Mouse (Mus musculus) ES-CJ7 (cell line): Measurements from ENCODE around the gene Arhgef33.
A peak's percentile ranks its signal among the peaks of the same experiment; 100 is the strongest.
"Not testable (repeated sequence)": the region's sequence is repeated elsewhere in the genome, so short reads cannot be mapped to it uniquely, and the experiment has no call there.

Source experiments
- DNase-seq: peaks from one replicate; pipeline ENCODE4 v3.0.0; 2011; ENCODE audit warnings: low read depth, low spot score

Arhgef33 gene

DNA sequence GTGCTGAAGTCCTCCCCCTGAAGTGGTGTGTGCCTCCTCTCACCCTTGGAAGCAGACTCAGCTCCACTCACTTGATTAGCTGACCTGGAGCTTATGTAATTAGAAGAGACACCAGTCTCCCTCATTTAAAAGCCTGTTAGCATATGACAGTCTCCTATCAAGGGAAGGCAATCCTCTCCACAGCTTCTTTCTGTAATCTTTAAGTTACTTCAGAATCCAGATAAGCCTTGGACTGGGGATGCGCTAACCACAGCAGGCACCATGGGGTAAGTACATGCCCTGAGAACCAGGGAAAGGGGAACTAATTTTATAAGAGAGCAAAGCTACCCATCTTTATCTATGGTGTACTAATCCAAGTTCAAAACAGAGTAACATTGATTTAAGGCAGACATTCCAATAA lies at the start of gene Arhgef33:
Gene Arhgef33, plus strand, starts transcription at position 157 of the 400 bp plus-strand sequence.
- DNase-seq: no peak

DNA sequence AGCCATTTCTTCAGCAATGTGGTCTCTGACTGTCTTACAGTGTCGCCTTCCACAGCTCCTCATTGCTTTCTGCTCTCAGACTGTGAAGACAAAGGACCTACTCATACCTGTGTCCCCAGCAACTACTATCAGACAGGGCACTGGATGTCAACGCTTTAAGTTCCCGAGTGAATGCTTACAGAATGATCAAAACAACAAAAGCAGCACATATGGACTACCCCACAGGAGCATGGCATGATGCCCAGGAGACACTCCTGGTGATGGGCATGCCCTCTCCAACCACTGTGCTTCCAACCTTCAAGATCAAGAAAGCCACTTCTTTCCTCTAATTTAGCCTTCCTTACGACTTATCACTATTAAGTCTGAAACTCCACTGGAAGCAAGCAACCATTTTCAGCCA lies 40.1 kb upstream of the Arhgef33 start:
- no peak for DNase-seq

DNA sequence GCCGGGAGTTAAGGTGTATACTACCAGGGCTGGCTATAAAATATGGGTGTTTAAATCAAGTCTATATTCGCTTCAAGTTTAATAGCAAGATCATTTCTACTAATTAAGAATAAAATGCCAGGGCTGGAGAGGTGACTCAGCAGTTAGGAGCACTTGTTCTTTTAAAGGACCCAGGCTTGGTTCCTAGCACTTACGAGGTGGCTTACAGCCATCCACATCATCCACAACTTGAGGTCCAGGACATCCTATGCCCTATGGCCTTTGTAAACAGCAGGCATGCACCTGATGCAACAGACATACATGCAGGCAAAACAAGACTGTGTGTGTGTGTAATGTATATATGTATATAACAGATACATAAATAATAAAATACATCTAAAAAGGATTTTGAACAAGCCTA lies 39.1 kb upstream of the Arhgef33 start:
- no peak for DNase-seq

DNA sequence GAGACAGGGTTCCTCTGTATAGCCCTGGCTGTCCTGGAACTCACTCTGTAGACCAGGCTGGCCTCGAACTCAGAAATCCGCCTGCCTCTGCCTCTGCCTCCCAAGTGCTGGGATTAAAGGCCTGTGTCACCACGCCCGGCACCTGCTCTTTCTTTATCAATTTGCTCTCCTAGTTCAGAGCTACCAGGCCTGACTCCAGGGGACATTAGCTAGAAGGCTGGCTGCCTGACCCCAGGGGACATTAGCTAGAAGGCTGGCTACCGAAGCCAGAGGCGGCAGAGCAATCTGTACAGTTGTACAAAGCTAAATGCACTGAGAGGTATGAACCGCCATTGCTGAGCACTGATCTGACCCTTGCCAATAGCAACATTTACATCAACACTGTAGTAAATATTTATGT lies 36.6 kb upstream of the Arhgef33 start:
- DNase-seq: not testable (repeated sequence)

DNA sequence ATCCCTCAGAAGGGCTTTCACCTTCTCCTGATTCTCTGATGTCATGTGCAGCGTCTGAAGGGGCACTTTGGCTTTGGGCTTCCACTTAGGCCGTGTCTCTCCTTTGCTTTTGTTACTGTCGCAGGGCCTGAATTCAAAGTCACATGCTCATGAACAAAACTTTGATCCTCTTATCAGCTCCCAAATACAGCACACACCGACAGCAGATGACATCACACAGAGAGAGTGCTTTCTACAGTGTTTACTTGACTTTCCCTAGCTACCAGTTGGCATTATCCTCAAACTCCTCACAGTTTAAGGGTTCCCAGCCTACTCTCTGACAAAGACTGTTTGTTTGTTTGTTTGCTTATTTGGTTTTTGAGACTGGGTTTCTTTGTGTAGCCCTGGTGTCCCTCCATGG lies 29.0 kb upstream of the Arhgef33 start:
- DNase-seq: no peak

DNA sequence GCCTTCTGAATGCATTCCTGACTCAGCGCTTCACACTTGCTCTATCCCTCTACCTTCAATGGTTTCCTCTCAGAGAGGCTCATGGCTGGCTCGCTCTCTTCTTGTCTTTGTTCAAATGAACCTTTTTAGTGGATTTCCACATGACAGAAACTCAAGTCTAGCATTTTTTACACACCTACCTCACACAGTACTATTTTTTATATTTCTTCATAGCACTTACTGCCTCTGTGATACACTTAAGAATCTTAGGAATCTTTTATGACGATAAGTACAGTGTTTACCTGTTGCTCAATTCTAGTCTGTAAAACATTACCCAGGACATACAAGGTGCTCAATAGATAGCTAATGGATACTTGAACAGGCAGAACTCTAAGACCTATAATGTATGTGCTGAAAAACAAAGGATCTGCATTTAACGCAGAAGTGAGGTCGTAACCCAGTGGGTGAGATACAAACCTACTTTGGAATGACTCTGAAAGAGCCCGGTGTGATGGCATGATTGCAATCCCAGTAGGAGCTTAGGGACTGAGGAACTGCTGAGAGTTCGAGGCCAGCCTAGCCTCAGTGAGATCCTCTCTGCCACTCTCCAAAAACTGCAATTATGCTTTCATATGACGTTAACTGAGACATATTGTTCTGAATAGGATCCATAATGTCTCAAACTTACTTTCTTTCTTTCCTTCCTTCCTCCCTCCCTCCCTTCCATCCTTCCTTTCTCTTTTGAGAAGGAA lies 27.7 kb upstream of the Arhgef33 start:
- no peak for DNase-seq

DNA sequence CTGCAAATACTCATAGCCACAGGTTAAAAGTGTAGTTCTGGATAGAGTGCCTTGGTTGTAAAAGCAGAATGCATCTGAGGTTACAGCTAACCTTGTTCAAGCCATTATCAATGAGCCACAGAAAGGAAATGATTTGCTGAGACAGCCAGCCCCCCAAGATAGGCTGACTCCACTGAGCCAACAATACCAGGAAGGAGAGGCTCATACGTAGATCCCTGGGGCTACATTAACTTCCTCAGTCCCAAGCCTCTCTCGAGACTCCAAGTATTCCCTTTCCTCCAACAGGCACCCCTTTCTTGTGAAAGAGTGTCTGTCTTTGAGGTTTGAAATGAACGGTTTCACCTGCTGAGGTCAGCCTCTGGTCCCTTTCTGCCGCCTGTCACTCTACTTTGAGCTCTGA lies 22.8 kb upstream of the Arhgef33 start:
- DNase-seq: no peak

DNA sequence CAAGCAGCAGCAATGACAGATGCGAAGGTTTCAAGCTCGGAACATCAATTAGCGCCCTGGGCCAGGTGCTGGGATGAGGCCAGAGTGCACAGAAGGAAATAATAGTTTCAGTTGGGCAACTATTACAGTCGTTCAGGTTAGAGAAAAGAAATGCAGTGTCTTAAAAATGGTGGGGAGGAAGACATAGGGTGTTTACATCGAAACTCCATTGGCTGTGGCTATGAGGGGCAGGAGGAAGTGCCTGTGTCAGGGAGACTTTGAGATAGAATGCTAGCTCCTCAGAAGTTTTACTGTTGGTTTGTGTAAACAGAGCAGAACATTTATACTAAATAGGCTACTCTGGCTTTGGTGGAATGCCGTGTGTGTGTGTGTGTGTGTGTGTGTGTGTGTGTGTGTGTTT lies 19.2 kb upstream of the Arhgef33 start:
- DNase-seq: no peak

DNA sequence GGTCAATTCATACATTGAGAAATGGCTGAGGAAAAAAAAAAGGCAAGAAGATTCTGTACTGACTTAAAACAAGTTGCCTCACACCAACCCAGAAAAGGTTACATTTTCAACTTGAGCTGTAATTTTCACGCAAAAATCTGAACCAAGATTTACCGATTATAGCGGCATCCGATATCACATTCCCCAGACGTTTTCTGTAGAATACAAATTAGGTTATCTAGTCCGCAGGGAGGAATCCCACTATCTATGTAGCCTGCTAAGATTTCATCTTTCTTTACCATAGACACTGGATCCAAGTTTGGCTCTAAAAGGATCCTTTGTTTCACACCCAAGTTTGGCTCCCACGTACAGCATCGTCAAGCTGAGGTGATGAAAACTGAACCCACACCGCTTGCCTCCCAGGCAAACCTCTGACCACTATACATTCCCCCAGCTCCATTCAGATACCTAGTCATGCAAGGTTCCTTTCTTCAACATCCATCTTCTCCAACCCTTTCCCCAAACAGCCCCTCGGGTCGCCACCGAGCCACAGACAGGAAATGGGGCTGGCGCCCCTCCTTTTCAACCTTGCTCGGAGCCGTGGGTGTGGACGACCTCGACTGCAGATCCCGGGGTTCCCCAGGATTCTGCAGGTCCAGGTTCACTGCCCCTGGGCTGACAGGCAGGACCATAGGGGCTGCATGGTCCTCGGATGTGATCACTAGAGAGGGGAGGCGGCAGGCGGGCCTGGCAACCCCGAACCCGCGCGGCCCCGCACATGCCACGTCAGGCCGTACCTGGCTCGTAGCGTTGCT lies 17.7 kb upstream of the Arhgef33 start:
- DNase-seq: no peak

DNA sequence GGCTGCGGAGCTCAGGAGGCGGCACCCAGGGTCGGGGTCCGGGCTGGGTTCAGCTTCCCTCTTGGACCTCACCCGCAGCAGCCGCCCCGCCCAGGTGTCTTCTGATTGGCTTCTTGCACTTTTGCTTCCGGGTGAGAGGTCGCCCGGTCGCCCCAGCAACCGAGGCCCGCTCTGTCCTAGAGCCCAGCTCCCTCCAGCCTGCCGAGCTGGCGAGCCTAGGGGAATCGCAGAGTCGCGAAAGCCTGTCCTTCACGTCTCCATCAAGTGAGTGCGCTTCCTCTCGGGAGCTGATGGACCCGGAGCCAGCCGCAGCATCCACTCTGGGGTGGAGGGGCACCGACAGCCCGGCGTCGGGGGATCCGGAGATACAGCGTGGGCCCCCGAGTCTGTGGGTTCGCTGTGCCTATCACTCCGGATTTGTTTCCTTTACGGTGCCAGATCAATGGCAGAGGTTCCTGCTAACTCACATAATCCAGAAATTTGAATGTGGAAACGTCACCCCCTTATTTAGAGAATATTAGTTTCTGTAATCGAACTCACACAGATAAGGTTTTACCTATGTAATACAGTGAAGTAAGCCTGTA lies 17.0 kb upstream of the Arhgef33 start, which contains the start of the genes Morn2 and Dhx57:
Gene Morn2, plus strand, starts transcription at position 130 of the 584 bp plus-strand sequence.
Gene Dhx57, minus strand, starts transcription at position 403 of the 584 bp plus-strand sequence.
- DNase-seq: peak; percentile 96

DNA sequence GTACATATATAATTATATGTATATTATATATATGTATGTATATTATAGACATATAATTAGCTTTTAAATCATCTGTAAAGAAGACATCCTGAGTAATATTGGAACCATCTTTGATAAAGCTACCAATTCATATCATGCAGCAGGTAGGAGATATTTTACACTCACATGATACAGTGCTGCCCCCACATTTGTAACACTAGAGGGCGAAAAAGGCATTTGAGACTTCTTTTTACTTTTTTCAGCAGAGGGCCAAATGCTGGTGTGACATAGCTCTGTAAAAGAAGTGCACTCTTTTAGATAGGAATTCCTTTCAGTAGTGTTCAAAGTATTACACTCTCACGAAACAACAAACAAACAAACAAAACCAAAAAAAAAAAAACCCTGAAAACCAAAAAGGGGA lies 16.1 kb upstream of the Arhgef33 start:
- peak; percentile 64 for DNase-seq

DNA sequence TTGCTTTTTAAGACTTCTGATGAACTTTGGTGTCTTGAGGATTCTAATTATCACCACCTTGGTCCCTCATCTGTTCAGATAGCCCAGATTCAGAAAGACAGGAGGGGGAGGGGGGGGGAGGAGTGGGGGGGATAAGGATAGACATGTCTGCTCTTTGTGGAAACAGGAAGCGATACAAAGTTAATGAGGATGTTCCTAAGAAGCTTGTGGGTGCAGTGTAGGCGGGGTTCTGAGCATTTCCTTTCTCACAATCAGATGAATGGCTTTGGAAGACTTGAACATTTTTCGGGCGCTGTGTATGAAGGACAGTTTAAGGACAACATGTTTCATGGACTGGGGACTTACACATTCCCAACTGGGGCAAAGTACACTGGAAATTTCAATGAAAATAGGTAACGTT lies 11.9 kb upstream of the Arhgef33 start:
- DNase-seq: no peak

DNA sequence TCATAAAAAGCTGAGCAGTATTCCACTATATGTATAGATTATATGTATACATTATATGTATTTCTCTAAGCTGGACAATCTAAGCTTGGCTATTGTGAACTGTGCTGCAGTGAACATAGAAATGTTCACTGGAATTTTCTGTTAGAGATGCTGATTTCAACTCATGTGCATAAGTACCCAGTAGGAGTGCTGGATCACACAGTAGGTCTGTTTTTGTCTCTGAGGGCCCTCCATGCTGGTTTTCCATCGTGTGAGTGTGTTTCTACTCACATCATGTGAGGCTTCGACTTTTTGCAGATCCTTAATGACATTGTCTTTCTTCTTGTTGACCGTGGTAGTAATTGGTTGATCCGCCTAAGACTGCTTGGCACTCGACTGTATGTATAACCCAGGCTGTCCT lies 8.4 kb upstream of the Arhgef33 start:
- DNase-seq: no peak

DNA sequence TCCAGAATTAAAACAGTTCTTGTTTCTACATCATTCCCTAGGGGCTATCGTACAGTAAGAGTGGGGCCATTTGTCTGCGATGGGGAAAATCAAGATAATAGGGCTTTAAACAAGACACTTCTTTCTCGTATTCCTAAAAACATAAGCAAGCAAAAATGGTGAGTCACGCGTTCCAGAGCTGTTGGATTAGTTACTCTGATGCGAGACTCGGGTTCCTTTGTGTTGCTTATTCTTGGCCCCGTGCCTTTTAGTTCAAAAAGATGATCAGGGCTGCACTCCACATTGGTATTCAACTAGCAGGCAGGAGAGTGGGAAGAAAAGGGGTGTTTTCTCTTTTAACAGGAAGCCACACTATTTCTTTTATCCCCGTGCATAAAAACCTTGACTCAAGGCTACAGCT lies 4.6 kb downstream of the Arhgef33 start:
- DNase-seq: no peak

DNA sequence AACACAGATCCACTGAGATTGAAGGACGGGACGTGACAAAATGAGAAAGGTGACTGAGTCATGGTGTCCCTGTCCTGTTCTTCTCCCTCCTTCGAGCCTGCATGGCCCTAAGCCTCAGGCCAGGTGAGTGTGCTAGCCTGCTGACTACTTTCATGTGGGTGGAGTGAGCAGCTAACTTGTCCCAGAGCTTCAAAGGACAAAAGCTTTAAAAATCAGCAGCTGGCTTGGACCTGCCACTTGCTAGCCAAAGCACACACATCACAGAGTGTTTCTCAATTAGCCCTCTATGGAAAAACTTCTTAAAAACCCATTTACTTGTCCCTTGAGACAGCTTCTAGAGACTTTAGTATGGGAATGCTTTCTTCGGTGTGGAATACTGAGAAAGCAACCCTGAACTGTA lies 5.2 kb downstream of the Arhgef33 start:
- DNase-seq: no peak

DNA sequence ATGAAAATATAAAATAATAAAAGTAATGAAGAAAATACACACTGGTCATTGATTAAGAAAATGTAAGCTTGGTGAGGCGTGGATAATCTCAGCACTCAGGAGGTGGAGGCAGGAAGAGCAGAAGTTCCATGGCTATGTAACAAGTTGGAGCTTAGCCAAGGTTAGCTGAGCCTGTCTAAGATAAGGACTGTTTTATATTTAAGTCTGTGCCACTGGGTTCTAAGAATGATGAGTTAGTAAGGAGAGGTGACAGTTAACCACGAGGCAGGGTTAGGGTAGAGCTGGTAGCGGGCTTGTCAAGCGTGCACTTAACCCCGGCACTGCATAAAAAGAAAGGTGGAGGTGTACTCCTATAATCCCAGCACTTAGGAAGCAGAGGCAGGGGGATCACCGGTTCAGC lies 15.0 kb downstream of the Arhgef33 start:
- DNase-seq: no peak

DNA sequence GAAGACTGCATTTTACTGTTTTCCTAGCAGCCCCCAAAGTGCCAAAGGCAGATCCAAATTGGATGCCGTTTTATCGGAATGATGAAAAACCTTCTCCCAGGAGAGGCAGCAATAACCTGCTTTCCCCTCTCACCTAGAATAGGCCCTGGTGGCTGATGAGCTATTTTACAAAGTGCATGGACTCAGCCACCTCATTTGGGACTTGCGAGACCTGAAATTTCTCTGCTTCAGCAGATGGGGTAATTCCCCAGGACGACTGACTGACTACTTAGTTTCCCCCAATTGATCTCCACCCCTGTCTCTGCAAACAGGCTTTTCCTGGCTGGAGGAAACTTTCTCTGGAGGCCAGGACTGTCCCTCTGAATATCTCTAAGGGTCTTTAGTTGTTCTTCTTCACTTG lies 15.8 kb downstream of the Arhgef33 start:
- no peak for DNase-seq

DNA sequence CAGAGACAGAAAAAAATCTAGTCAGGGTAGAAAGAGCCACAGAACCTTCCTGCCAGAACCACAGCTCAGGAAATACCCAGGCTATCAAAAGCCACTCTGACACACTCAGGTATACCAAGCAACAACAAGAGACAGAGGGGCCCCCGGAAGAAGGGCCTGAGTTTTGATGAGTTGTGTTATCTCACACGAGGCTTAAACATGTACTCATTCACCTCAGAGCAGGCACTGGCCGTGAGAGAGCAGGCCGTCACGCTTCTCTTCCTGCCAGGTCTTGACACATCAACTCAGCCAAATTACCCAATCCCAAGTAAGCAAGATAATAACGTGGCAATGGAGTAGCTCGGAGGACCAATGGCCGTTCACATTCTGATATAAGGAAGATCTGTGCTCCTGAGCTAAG lies 16.5 kb downstream of the Arhgef33 start:
- no peak for DNase-seq

DNA sequence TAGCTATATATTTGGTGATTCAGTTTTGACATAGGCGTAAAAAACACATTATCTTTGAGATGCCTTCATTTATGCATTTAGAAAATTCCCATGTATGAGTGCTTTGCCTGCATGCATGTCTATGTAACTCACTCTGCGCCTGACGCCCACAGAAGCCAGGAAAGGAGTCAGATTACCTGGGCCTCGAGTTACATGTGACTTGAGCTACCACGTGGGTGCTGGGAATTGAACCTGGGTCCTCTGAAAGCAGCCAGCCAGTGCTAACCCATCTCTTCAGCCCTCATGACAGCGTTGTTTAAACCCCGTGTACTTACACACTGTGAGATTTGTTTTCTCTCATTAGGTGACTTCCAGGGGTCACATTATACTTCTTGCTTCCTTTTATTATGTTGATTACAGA lies 17.3 kb downstream of the Arhgef33 start:
- DNase-seq: no peak

DNA sequence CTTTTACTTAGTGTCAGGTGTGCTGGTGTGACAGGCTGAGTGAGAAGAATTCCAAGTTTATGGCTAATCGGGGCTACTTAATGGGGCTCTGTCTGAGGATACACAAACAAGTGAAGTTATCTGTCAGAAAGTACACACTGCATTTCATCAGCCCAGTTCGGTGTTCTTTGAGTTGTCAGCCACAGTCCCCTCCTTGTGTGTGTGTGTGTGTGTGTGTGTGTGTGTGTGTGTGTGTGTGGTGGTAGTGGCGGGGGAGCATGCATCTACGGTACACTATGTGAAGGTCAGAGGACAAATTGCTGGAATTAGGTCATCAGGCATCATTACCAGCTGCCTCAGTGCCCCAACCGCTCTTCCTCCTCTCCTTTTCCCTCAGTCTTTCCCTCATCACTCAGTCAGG lies 18.2 kb downstream of the Arhgef33 start:
- DNase-seq: no peak

DNA sequence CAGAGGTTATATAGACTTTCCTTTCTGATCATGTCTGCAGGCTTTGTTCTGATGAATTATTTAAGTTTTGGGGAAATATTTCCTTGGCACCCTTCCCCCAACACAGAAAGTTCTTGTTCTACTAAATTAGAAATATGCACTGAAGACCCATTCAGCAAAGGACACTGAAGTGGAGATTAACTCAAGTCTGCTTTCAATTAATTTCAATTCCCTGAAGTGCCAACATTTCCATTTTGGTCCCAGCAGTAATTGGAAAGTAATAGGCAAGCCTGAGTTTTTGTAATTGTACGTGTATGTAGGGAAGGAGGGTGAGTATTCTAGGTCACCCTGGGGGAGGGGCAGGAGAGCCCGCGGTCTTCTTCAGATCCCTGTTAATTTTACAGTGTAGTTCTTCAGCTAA lies 19.2 kb downstream of the Arhgef33 start:
- no peak for DNase-seq

DNA sequence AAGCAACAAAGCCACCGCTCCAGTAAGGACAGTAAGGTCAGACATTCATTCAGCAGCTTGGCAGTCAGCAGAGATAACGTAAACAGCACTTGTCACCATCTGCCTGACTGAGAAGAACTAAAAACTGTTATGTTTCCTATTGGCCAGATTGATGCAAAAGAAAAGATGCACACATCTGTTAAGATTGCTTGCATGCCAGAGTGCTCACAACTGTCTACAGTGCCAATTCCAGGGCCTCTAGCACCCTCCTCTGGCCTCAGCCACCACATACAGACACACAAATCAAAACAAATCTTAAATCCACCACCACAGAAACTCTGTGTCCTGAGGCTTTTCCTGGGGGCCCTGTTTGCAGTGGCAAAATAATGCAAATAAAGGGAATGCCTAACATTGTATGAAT lies 25.2 kb downstream of the Arhgef33 start:
- DNase-seq: peak; percentile 21

DNA sequence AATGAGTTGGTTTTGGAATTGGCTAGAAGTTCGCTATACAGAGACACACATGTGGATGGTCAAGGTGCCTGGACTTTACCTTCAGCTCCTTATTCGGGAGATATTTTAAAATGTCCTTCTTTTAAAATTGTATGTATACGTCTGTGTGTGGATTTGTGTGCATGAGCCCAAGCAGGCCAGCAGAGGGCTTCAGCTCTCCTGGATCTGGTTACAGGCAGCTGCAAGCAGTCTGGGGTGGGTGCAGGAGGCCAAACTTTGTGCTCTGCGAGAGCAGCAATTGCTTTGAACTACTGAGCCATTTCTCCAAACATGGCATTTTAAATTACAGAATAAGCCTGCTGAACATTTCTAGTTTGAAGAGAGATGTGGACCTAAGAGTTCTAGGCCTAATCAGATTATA lies 38.1 kb downstream of the Arhgef33 start:
- peak; percentile 63 for DNase-seq
